Mouse (Mus musculus) forebrain, embryonic 11.5 days (tissue): Measurements from ENCODE around the gene Orm2. TPM values are rescaled to one million over a fixed set of nuclear protein-coding genes. Genes with fewer than 3 reads are reported as not detected.
A peak's percentile ranks its signal among the peaks of the same experiment; 100 is the strongest.

ENCODE experiments used
- ATAC-seq: fragments of 200-750 bp; cut with Nextera tagmentation; replicated peaks from 2 replicates; pipeline ENCODE4 v1.8.0; 2017; ENCODE audit warnings: moderate TSS enrichment; ENCODE audit not compliant: low FRiP score
- DNase-seq: peaks from one replicate; pipeline ENCODE4 v3.0.0-alpha.2; 2017; ENCODE audit warnings: low spot score
- H3K27ac ChIP-seq: fragments of 300-500 bp; sonication (generic); 2 replicates; pipeline ENCODE4 v1.5.1; 2014; ENCODE audit warnings: low read depth, low read length
- H3K27me3 ChIP-seq: fragments of 300-500 bp; sonication (generic); 2 replicates; pipeline ENCODE4 v1.6.1; 2014; ENCODE audit warnings: mild to moderate bottlenecking, low read length, mixed read lengths; ENCODE audit not compliant: control insufficient read depth, insufficient read depth
- H3K36me3 ChIP-seq: fragments of 300-500 bp; sonication (generic); 2 replicates; pipeline ENCODE4 v1.6.1; 2014; ENCODE audit warnings: mild to moderate bottlenecking, low read length, moderate library complexity, mixed read lengths; ENCODE audit not compliant: control insufficient read depth, insufficient read depth
- H3K4me1 ChIP-seq: fragments of 300-500 bp; sonication (generic); replicated peaks from 2 replicates; pipeline ENCODE4 v1.6.1; 2014; ENCODE audit warnings: low read length, mixed read lengths; ENCODE audit not compliant: control insufficient read depth, insufficient read depth
- H3K4me2 ChIP-seq: fragments of 300-500 bp; sonication (generic); 2 replicates; pipeline ENCODE4 v1.6.1; 2014; ENCODE audit warnings: low read depth, mild to moderate bottlenecking, low read length, moderate library complexity, mixed read lengths; ENCODE audit not compliant: severe bottlenecking
- H3K4me3 ChIP-seq: fragments of 300-500 bp; sonication (generic); 2 replicates; pipeline ENCODE4 v1.5.1; 2014; ENCODE audit warnings: low read depth, low read length
- H3K9ac ChIP-seq: fragments of 300-500 bp; sonication (generic); 2 replicates; pipeline ENCODE4 v1.6.1; 2014; ENCODE audit warnings: low read length
- H3K9me3 ChIP-seq: fragments of 300-500 bp; sonication (generic); 2 replicates; pipeline ENCODE4 v1.6.1; 2016; ENCODE audit warnings: low read length, mixed read lengths; ENCODE audit not compliant: control insufficient read depth
- WGBS: fragments of 180-500 bp; shearing (Covaris S2); extraction: QIAGEN DNeasy Blood & Tissue Kit; methylation state at CpG from one replicate; pipeline ENCODE4 v1.1.7; 2014; 5-methylcytosine and 5-hydroxymethylcytosine counted together
- polyA plus RNA-seq: library from polyadenylated mRNA; unstranded; fragments of >200 nt; fragmentation: Nextera tagmentation; extraction: Ambion mirVana; gene quantifications from 2 replicates; pipeline ENCODE4 v1.2.1, GENCODE M21; 2014

Gene Orm2
- polyA plus RNA-seq, 1 experiment from 2014 or later = not detected

GRCm38 (mm10) chr4:63399691-63400270, 37.5 kb downstream of the Orm2 start:
- H3K4me2 ChIP-seq = no peak overlapping the region
- H3K4me3 ChIP-seq = no peak overlapping the region
- no peak overlapping the region for H3K27ac ChIP-seq

GRCm38 (mm10) chr4:63400541-63401306, 38.5 kb downstream of the Orm2 start:
- H3K4me2 ChIP-seq = no peak overlapping the region

More at GRCm38 (mm10) chr4:63399691-63400270, 37.5 kb downstream of the Orm2 start:
- H3K27me3 ChIP-seq = no peaks in the 10 kb centered on the region
- no peak for DNase-seq
- H3K4me1 ChIP-seq = peaks cover 9% of the 10 kb centered on the region; the same call in 1 of the 2 replicates
- H3K9me3 ChIP-seq = no peaks in the 10 kb centered on the region
- 74% methylated on average over 8 of the region's 8 CpGs for WGBS
- no peak for ATAC-seq
- no peaks in the 10 kb centered on the region; the same call in 1 of the 2 replicates for H3K36me3 ChIP-seq
- H3K9ac ChIP-seq = no peak overlapping the region

GRCm38 (mm10) chr4:63401620-63402019, 39.4 kb downstream of the Orm2 start:
- no peak overlapping the region for H3K4me2 ChIP-seq

More at GRCm38 (mm10) chr4:63400541-63401306, 38.5 kb downstream of the Orm2 start:
- H3K4me3 ChIP-seq = no peak overlapping the region
- no peaks in the 10 kb centered on the region for H3K9me3 ChIP-seq
- no peak overlapping the region for H3K27ac ChIP-seq
- no peaks in the 10 kb centered on the region for H3K36me3 ChIP-seq
- 93% methylated on average over 18 of the region's 18 CpGs for WGBS
- H3K4me1 ChIP-seq = peaks cover 9% of the 10 kb centered on the region; the same call in 1 of the 2 replicates
- H3K27me3 ChIP-seq = no peaks in the 10 kb centered on the region
- DNase-seq (no peak), ATAC-seq (no peak)
- no peak overlapping the region for H3K9ac ChIP-seq

GRCm38 (mm10) chr4:63402056-63402455, 39.8 kb downstream of the Orm2 start:
- Histone ChIP-seq H3K27me3 (no peaks in the 10 kb centered on the region), H3K4me2 (no peak overlapping the region), H3K4me3 (peak overlapping the region; percentile 20; the same call in 1 of the 2 replicates), H3K9ac (no peak overlapping the region), H3K9me3 (no peaks in the 10 kb centered on the region), H3K27ac (no peak overlapping the region), H3K36me3 (no peaks in the 10 kb centered on the region), H3K4me1 (peaks cover 9% of the 10 kb centered on the region; the same call in 1 of the 2 replicates)
- WGBS = 91% methylated on average over 9 of the region's 10 CpGs
- ATAC-seq = no peak
- DNase-seq = no peak

More at GRCm38 (mm10) chr4:63401620-63402019, 39.4 kb downstream of the Orm2 start:
- H3K27ac ChIP-seq = no peak overlapping the region
- no peaks in the 10 kb centered on the region for H3K9me3 ChIP-seq
- H3K4me3 ChIP-seq = no peak overlapping the region
- no peak for DNase-seq
- H3K4me1 ChIP-seq = peaks cover 9% of the 10 kb centered on the region; the same call in 1 of the 2 replicates
- ATAC-seq = no peak
- H3K9ac ChIP-seq = no peak overlapping the region
- 83% methylated on average over 6 of the region's 6 CpGs for WGBS
- no peaks in the 10 kb centered on the region for H3K27me3 ChIP-seq
- H3K36me3 ChIP-seq = no peaks in the 10 kb centered on the region

- H3K4me3 ChIP-seq = peak overlapping the region; percentile 20
- peak overlapping the region; percentile 80 for H3K27ac ChIP-seq
- DNase-seq (no peak), ATAC-seq (no peak)
- H3K27me3 ChIP-seq = no peaks in the 10 kb centered on the region
- H3K4me1 ChIP-seq = peaks cover 9% of the 10 kb centered on the region; the same call in 1 of the 2 replicates
- H3K36me3 ChIP-seq = no peaks in the 10 kb centered on the region
- H3K9ac ChIP-seq = peak overlapping the region; percentile 60
- 81% methylated on average over 6 of the region's 6 CpGs for WGBS
- H3K9me3 ChIP-seq = no peaks in the 10 kb centered on the region
- H3K4me2 ChIP-seq = peak overlapping the region; percentile 51
Observed at GRCm38 (mm10) chr4:63402558-63402957, 40.3 kb downstream of the Orm2 start.

DNA sequence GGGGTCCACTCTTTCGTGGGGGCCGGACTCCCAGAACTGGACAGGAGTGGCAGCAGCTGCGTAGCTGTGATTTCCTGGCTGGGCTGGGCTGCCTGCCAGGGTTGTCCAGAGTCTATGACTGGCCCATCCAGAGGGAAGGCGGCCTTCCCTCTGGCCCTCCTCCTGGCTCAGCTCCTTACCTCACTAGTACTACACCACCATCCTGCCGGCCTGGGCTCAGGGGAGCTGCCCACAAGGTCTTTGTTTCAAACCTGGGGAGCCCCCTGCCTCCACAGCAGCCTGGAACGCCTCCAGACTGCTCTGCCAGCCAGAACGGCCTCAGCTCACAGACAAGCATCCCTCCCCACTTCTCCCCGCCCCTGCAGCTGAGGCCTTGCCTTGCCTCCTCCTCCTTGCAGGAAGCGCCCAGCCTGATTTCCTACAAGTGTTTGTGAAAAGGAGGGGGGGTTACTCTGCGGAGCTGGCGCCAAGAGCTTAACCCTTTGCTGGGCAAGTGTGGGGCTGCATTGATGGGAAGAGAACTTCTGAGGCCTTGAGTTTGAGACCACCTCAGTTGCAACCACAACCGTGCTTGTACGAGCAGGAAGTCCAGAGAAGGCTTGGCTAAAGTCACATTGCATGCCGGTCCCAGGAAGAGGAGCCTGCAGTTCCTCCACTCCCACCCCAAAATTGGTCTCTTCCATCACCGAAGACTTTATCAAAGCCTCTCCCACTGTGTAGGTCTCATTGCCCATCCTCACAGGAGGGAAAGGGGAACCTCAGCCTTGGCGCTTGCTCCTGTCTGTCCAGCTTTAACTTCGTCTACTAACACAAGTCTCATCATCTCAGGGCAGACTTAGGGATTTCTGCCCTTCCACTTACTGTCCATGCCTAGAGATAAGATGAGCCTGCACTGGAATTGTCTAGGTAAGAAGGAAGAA, 41.1 kb downstream of the Orm2 start, which contains the start of gene Akna:
TSS of gene Akna (minus strand) at position 315 of the 920 bp plus-strand sequence.
- Histone ChIP-seq H3K27me3 (no peaks in the 10 kb centered on the region), H3K9ac (peak within 1 kb of the TSS; percentile 60), H3K36me3 (no peaks in the 10 kb centered on the region), H3K27ac (peak within 1 kb of the TSS; percentile 80), H3K4me1 (peaks cover 13% of the 10 kb centered on the region; the same call in 1 of the 2 replicates), H3K9me3 (no peaks in the 10 kb centered on the region), H3K4me2 (peak within 1 kb of the TSS; percentile 51), H3K4me3 (peak within 1 kb of the TSS; percentile 20)
- peak; percentile 82 for ATAC-seq
- DNase-seq = peak; percentile 85
- 15% methylated on average over 17 of the region's 17 CpGs for WGBS

GRCm38 (mm10) chr4:63404205-63404604, 42.0 kb downstream of the Orm2 start:
- WGBS = 82% methylated on average over 7 of the region's 7 CpGs
- DNase-seq = peak; percentile 47
- Histone ChIP-seq H3K9ac (no peak overlapping the region), H3K27ac (no peak overlapping the region), H3K4me2 (no peak overlapping the region), H3K4me3 (no peak overlapping the region), H3K36me3 (no peaks in the 10 kb centered on the region), H3K9me3 (no peaks in the 10 kb centered on the region), H3K4me1 (peaks cover 20% of the 10 kb centered on the region), H3K27me3 (no peaks in the 10 kb centered on the region)
- ATAC-seq = no peak

DNA sequence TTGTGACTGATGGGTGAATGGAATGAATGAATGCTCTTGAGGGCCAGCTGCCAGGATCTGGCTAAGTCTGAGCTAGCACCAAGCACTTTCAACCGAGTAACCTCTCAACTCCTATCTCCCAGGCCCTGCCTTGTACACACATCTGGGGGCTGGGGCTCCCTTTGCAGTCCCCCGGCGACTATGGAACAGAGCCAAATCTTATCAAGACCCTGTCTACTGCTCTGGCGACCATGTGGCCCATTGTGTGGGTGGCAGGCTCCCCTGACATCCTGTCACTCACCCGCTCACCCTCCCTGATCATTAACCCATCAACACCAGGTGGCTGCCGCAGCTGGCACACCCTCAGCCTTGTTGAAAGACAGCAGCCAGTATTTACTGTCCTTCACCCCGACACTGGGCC, 42.8 kb downstream of the Orm2 start:
- Histone ChIP-seq H3K4me3 (no peak overlapping the region), H3K9me3 (no peaks in the 10 kb centered on the region), H3K4me1 (peaks cover 22% of the 10 kb centered on the region), H3K9ac (0 out of 2 replicates have a peak overlapping the region, but pooled peaks have one; percentile 16), H3K27ac (peak overlapping the region; percentile 2; the same call in 1 of the 2 replicates), H3K27me3 (no peaks in the 10 kb centered on the region), H3K4me2 (no peak overlapping the region), H3K36me3 (no peaks in the 10 kb centered on the region)
- ATAC-seq (0 out of 2 replicates have a peak, but pooled peaks have one; percentile 4), DNase-seq (peak; percentile 60)
- WGBS = 42% methylated on average over 7 of the region's 7 CpGs
